Mouse (Mus musculus): ENCODE results near the gene Tmem160. TPM values are rescaled to one million over a fixed set of nuclear protein-coding genes. Genes with fewer than 3 reads are reported as not detected.

Gene Tmem160
- polyA plus RNA-seq, 1 experiment from 2014 or later = 75.0 TPM

DNA sequence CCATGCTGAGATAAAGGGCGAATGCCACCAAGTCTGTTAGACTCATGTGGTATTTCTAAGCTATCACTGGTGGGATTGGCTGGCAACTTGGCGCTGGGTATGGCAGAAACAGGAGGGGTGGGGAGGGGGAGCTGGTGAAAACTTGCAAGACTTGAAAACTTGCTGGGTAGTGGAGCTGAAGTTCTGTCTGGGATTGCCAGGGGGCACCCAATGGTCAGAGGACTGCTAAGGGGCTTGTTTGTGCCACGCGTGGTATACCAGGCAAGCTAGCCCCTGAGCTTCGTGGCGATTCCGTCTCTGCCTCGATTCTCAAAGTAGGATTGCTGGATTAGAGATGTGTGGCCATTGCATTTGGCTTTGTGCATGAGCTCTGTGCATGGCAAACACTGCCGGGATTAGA, 37.4 kb downstream of the Tmem160 start:
- TF ChIP-seq EP300 (optimal IDR thresholded peaks at IDR 0.05) (no peak), CTCF (IDR thresholded peaks at IDR 0.05; ENCODE audit: low read depth) (no peak)
- no peak for DNase-seq (ENCODE audit: low spot score)
- 81% methylated on average over 9 of the region's 9 CpGs for WGBS

DNA sequence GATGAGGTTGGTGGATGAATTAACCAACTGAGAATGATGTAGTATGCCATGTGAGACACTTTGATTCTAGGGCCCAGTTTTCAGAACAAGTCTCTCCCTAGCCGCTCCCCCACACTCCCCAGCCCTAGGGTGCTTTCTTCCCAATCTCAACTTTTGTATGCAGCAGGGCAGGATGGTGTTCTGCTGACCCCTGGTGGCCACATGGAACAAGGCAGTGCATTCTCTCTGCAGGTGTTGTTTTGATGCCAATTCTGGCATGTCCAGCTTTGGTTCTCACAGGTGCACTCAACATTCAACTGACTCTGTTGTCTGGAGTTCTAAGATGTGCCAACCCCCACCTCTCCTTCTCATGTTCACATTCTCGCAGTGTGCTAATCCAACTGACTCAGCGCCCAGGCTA, 39.2 kb downstream of the Tmem160 start:
- peak; percentile 75 for DNase-seq (ENCODE audit: low spot score)
- no peak overlapping the region for H3K9ac ChIP-seq (ENCODE audit: low read length)
- 28% methylated on average over 3 of the region's 3 CpGs for WGBS
- H3K9me3 ChIP-seq (ENCODE audit: control insufficient read depth, low read length) = no peaks in the 10 kb centered on the region
- H3K36me3 ChIP-seq (ENCODE audit: control insufficient read depth, insufficient read depth, low read length) = no peaks in the 10 kb centered on the region; the same call in 1 of the 2 replicates
- ATAC-seq (ENCODE audit: low FRiP score, low TSS enrichment) = no peak; the same call in 1 of the 2 replicates
- H3K27me3 ChIP-seq (ENCODE audit: control insufficient read depth, insufficient read depth, low read length) = no peaks in the 10 kb centered on the region
- H3K4me3 ChIP-seq (ENCODE audit: low read depth, low read length) = no peak overlapping the region
- H3K4me1 ChIP-seq (replicated peaks; ENCODE audit: control insufficient read depth, insufficient read depth) = no peaks in the 10 kb centered on the region
- H3K4me2 ChIP-seq (replicated peaks; ENCODE audit: low read depth) = no peak overlapping the region
- TF ChIP-seq EP300 (optimal IDR thresholded peaks at IDR 0.05) = no peak
- peak; percentile 98 for TF ChIP-seq CTCF (IDR thresholded peaks at IDR 0.05; ENCODE audit: low read depth)
- H3K27ac ChIP-seq (replicated peaks) = no peak overlapping the region

More for the DNA sequence above, 37.4 kb downstream of the Tmem160 start:
- H3K27ac ChIP-seq (replicated peaks) = no peak overlapping the region
- no peak overlapping the region for H3K4me3 ChIP-seq (ENCODE audit: low read depth, low read length)
- no peak for ATAC-seq (ENCODE audit: low FRiP score, low TSS enrichment)
- no peak overlapping the region for H3K4me2 ChIP-seq (replicated peaks; ENCODE audit: low read depth)
- no peak overlapping the region for H3K9ac ChIP-seq (ENCODE audit: low read length)
- H3K4me1 ChIP-seq (replicated peaks; ENCODE audit: control insufficient read depth, insufficient read depth) = no peaks in the 10 kb centered on the region
- no peaks in the 10 kb centered on the region for H3K9me3 ChIP-seq (ENCODE audit: control insufficient read depth, low read length)
- H3K27me3 ChIP-seq (ENCODE audit: control insufficient read depth, insufficient read depth, low read length) = no peaks in the 10 kb centered on the region
- H3K36me3 ChIP-seq (ENCODE audit: control insufficient read depth, insufficient read depth, low read length) = no peaks in the 10 kb centered on the region

DNA sequence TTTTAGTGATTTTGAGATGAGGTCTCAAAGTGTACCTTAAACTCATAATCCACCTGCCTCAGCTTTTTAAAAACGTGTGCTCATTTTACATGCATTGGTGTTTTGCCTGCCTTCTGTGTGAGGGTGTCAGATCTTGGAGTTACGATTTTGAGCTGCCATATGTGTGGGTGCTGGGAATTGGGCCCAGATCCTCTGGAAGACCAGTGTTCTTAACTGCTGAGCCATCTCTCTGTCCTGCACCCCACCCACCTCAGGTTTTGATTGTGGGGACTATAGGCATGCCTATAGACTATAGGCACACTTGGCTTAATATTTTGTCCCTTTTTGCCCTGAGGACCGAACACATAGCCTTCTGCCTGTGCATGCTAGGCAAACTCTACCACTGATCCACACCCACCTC, 39.6 kb downstream of the Tmem160 start:
- no peaks in the 10 kb centered on the region for H3K9me3 ChIP-seq (ENCODE audit: control insufficient read depth, low read length)
- H3K36me3 ChIP-seq (ENCODE audit: control insufficient read depth, insufficient read depth, low read length) = peaks cover 3% of the 10 kb centered on the region
- H3K27ac ChIP-seq (replicated peaks) = no peak overlapping the region
- ATAC-seq (ENCODE audit: low FRiP score, low TSS enrichment) = no peak
- H3K4me1 ChIP-seq (replicated peaks; ENCODE audit: control insufficient read depth, insufficient read depth) = no peaks in the 10 kb centered on the region
- H3K27me3 ChIP-seq (ENCODE audit: control insufficient read depth, insufficient read depth, low read length) = no peaks in the 10 kb centered on the region
- no peak for DNase-seq (ENCODE audit: low spot score)
- no peak overlapping the region for H3K9ac ChIP-seq (ENCODE audit: low read length)
- no peak overlapping the region for H3K4me2 ChIP-seq (replicated peaks; ENCODE audit: low read depth)
- 60% methylated on average over 3 of the region's 3 CpGs for WGBS
- TF ChIP-seq EP300 (optimal IDR thresholded peaks at IDR 0.05) = no peak
- no peak for TF ChIP-seq CTCF (IDR thresholded peaks at IDR 0.05; ENCODE audit: low read depth)
- no peak overlapping the region for H3K4me3 ChIP-seq (ENCODE audit: low read depth, low read length)

DNA sequence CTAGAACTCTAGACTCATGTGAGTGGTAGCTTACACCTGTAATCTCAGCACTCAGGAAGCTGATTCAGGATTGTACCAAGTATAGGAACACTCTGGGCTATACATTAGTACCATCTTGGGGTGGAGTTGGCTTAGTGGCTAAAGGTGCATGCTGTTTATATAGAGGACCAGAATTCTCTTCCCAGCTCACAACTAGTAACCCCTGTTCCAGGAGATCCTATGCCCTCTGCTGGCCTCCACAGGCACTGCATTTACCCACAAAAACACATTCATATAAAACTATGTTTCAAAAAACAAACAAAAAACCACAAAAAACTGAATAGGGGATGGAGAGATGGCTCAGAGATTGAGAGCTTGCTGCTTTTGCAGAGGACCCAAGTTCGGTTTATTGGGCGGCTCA, 40.8 kb downstream of the Tmem160 start:
- H3K36me3 ChIP-seq (ENCODE audit: control insufficient read depth, insufficient read depth, low read length) = peaks cover 10% of the 10 kb centered on the region
- 45% methylated on average over 2 of the region's 2 CpGs for WGBS
- no peaks in the 10 kb centered on the region for H3K4me1 ChIP-seq (replicated peaks; ENCODE audit: control insufficient read depth, insufficient read depth)
- no peak overlapping the region for H3K4me3 ChIP-seq (ENCODE audit: low read depth, low read length)
- ATAC-seq (ENCODE audit: low FRiP score, low TSS enrichment) = no peak
- H3K4me2 ChIP-seq (replicated peaks; ENCODE audit: low read depth) = no peak overlapping the region
- TF ChIP-seq EP300 (optimal IDR thresholded peaks at IDR 0.05) = no peak
- peak; percentile 79 for TF ChIP-seq CTCF (IDR thresholded peaks at IDR 0.05; ENCODE audit: low read depth)
- no peaks in the 10 kb centered on the region for H3K27me3 ChIP-seq (ENCODE audit: control insufficient read depth, insufficient read depth, low read length)
- H3K9ac ChIP-seq (ENCODE audit: low read length) = no peak overlapping the region
- peak; percentile 45 for DNase-seq (ENCODE audit: low spot score)
- no peaks in the 10 kb centered on the region for H3K9me3 ChIP-seq (ENCODE audit: control insufficient read depth, low read length)
- H3K27ac ChIP-seq (replicated peaks) = no peak overlapping the region

DNA sequence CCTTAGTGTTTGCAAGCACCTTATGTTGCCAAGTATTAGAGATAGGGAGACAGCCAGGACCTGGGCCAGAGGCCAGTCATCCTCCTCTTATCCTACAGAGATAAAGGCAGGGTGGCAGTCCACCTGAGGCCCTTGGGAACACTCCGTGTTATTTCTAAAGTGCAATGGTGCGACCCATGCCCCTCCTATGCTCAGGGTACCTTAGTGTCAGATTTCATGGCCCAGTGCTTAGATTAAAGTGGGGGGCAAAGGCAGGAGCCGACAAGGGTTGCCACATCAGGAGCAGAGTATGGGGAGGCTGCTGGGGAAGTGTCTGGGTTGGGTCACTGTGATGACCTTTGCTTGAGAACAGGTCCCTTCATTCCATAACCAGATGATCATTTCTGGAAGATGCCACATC, 43.7 kb downstream of the Tmem160 start:
- Histone ChIP-seq H3K9ac (ENCODE audit: low read length) (no peak overlapping the region), H3K9me3 (ENCODE audit: control insufficient read depth, low read length) (no peaks in the 10 kb centered on the region), H3K27ac (replicated peaks) (no peak overlapping the region), H3K4me3 (ENCODE audit: low read depth, low read length) (no peak overlapping the region), H3K36me3 (ENCODE audit: control insufficient read depth, insufficient read depth, low read length) (peaks cover 10% of the 10 kb centered on the region), H3K27me3 (ENCODE audit: control insufficient read depth, insufficient read depth, low read length) (no peaks in the 10 kb centered on the region), H3K4me1 (replicated peaks; ENCODE audit: control insufficient read depth, insufficient read depth) (no peaks in the 10 kb centered on the region), H3K4me2 (replicated peaks; ENCODE audit: low read depth) (no peak overlapping the region)
- WGBS = 70% methylated on average over 3 of the region's 3 CpGs
- ATAC-seq (ENCODE audit: low FRiP score, low TSS enrichment) (no peak), DNase-seq (ENCODE audit: low spot score) (no peak)
- TF ChIP-seq EP300 (optimal IDR thresholded peaks at IDR 0.05) = no peak
- TF ChIP-seq CTCF (IDR thresholded peaks at IDR 0.05; ENCODE audit: low read depth) = no peak

DNA sequence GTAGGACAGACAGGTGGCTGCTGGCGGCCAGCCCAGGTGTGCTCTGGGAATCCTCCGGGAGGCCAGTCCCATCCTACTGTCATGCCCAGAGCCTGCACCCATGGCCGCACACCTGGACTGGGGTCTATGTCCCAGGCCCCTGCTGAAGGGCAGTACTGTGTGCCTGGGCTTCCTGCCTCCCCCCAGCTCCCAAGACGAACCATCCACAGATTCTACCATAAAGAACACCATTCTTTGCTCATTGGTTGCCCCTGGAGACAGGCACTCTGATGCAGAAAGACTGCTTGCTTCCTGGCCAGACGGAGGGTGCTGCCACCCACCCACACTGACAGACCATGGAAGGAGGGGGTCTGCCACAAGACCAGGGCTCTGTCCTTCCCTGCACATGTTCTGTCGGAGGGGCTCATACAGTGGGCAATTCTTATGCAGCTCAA, 47.1 kb downstream of the Tmem160 start:
- ATAC-seq (ENCODE audit: low FRiP score, low TSS enrichment) = no peak
- Histone ChIP-seq H3K4me1 (replicated peaks; ENCODE audit: control insufficient read depth, insufficient read depth) (no peaks in the 10 kb centered on the region), H3K36me3 (ENCODE audit: control insufficient read depth, insufficient read depth, low read length) (peaks cover 11% of the 10 kb centered on the region), H3K9ac (ENCODE audit: low read length) (no peak overlapping the region), H3K4me2 (replicated peaks; ENCODE audit: low read depth) (no peak overlapping the region), H3K27me3 (ENCODE audit: control insufficient read depth, insufficient read depth, low read length) (no peaks in the 10 kb centered on the region), H3K27ac (replicated peaks) (no peak overlapping the region), H3K4me3 (ENCODE audit: low read depth, low read length) (no peak overlapping the region), H3K9me3 (ENCODE audit: control insufficient read depth, low read length) (no peaks in the 10 kb centered on the region)
- no peak for TF ChIP-seq EP300 (optimal IDR thresholded peaks at IDR 0.05)
- no peak for TF ChIP-seq CTCF (IDR thresholded peaks at IDR 0.05; ENCODE audit: low read depth)
- 90% methylated on average over 6 of the region's 6 CpGs for WGBS
- DNase-seq (ENCODE audit: low spot score) = no peak
